9 mouse cellular contexts compared by ENCODE assay signal in genomic region chr3:51952728-51953623, GRCm38 (mm10).
DNase-seq lines count a peak whose midpoint lies in the region; ATAC-seq and TF ChIP-seq lines count a peak whose summit lies in the region.
"Had no signal": no experiment of that assay in that cellular context is flagged by ENCODE, and none has a peak within 500 bp of the region (broad histone marks: within the 10 kb centered on the region; RNA-seq: fewer than 3 reads in every experiment).

No protein-coding gene starts in this region.

- no peak for DNase-seq in left cerebral cortex, adult 2 months (ENCODE audit: extremely low spot score in 1 of 2, low spot score in 2 of 2)
- no peak for DNase-seq in left cerebral cortex, adult 11 months (ENCODE audit: low spot score)
- DNase-seq in c-Kit-positive CD71-positive TER-119-positive erythroid progenitor cells, embryonic 14.5 days (ENCODE audit: low spot score), result peak; percentile 10
- no peak for DNase-seq in cerebellum, postnatal 36 days

- no peak overlapping the region for H3K9ac ChIP-seq in forebrain, embryonic 15.5 days (replicated peaks)

- no peaks in the 10 kb centered on the region for H3K27me3 ChIP-seq in forebrain, embryonic 15.5 days

- ATAC-seq in forebrain, embryonic 15.5 days (replicated peaks), result no peak
- no peak for ATAC-seq in cerebellum, adult (ENCODE audit: insufficient number of reproducible peaks, low FRiP score, low TSS enrichment)

- no peaks in the 10 kb centered on the region for H3K9me3 ChIP-seq in forebrain, embryonic 15.5 days

- TF ChIP-seq CTCF in left cerebral cortex, adult 2 months (IDR thresholded peaks at IDR 0.05), result no peak
- TF ChIP-seq CTCF in olfactory bulb, adult 2 months (IDR thresholded peaks at IDR 0.05; ENCODE audit: insufficient read depth, low read depth, low read length), result no peak

- no peaks in the 10 kb centered on the region for H3K36me3 ChIP-seq in forebrain, embryonic 15.5 days

- H3K27ac ChIP-seq in left cerebral cortex, adult 2 months, result no peak overlapping the region
- no peak overlapping the region for H3K27ac ChIP-seq in forebrain, embryonic 15.5 days (replicated peaks)
- no peak overlapping the region for H3K27ac ChIP-seq in olfactory bulb, adult 2 months (ENCODE audit: insufficient read depth, low read depth, low read length)
- H3K27ac ChIP-seq: heart, adult 2 months had no signal

- 0 out of 2 replicates have a peak overlapping the region, but pooled peaks have one; percentile 14 for H3K4me2 ChIP-seq in forebrain, embryonic 15.5 days (replicated peaks)

- 0 out of 2 replicates have a peak, but pooled peaks cover 9% of the 10 kb centered on the region for H3K4me1 ChIP-seq in forebrain, embryonic 15.5 days
- H3K4me1 ChIP-seq in olfactory bulb, adult 2 months (ENCODE audit: control insufficient read depth, insufficient read depth, low read length), result peaks cover 15% of the 10 kb centered on the region; the same call in 1 of the 2 replicates

- peak overlapping the region; percentile 14; the same call in 1 of the 2 replicates for H3K4me3 ChIP-seq in left cerebral cortex, adult 2 months
- peak overlapping the region; percentile 14 for H3K4me3 ChIP-seq in forebrain, embryonic 15.5 days
- peak overlapping the region; percentile 17; the same call in 1 of the 2 replicates for H3K4me3 ChIP-seq in olfactory bulb, adult 2 months (ENCODE audit: insufficient read depth, low read depth, low read length)
- H3K4me3 ChIP-seq: heart, adult 2 months; myocyte had no signal

- 72% methylated on average over 33 of the region's 33 CpGs for WGBS in forebrain, embryonic 15.5 days
- WGBS in olfactory bulb, adult 2 months, result 79% methylated on average over 33 of the region's 33 CpGs

- intact Hi-C loops in left cerebral cortex, adult 2 months (cut with DNase I), result no loop called here

- TF ChIP-seq POLR2A in olfactory bulb, adult 2 months (IDR thresholded peaks at IDR 0.05; ENCODE audit: insufficient read depth, low read depth, low read length), result no peak
